Mouse (Mus musculus) embryonic facial prominence, embryonic 14.5 days (tissue): ENCODE measurements around the gene Osgepl1. TPM values are rescaled to one million over a fixed set of nuclear protein-coding genes. Genes with fewer than 3 reads are reported as not detected.

Experiments
- ATAC-seq: fragments of 200-750 bp; cut with Nextera tagmentation; 2 replicates; pipeline ENCODE4 v1.8.0; 2017; ENCODE audit warnings: low read depth, moderate number of reproducible peaks, moderate TSS enrichment
- DNase-seq: peaks from one replicate; pipeline ENCODE4 v3.0.0-alpha.2; 2015; ENCODE audit warnings: low spot score
- H3K27ac ChIP-seq: fragments of 300-500 bp; sonication (generic); replicated peaks from 2 replicates; pipeline ENCODE4 v1.5.1; 2014; ENCODE audit warnings: low read depth, mild to moderate bottlenecking, low read length, moderate library complexity
- H3K27me3 ChIP-seq: fragments of 300-500 bp; sonication (generic); replicated peaks from 2 replicates; pipeline ENCODE4 v1.6.1; 2014; ENCODE audit warnings: low read length; ENCODE audit not compliant: control insufficient read depth, insufficient read depth
- H3K36me3 ChIP-seq: fragments of 300-500 bp; sonication (generic); 2 replicates; pipeline ENCODE4 v1.6.1; 2014; ENCODE audit warnings: low read length, mixed read lengths; ENCODE audit not compliant: control insufficient read depth, insufficient read depth
- H3K4me1 ChIP-seq: fragments of 300-500 bp; sonication (generic); 2 replicates; pipeline ENCODE4 v1.6.1; 2014; ENCODE audit warnings: antibody characterized with exemption, low read length; ENCODE audit not compliant: control insufficient read depth, insufficient read depth
- H3K4me2 ChIP-seq: fragments of 300-500 bp; sonication (generic); 2 replicates; pipeline ENCODE4 v1.6.1; 2014; ENCODE audit warnings: low read depth, mild to moderate bottlenecking, low read length, moderate library complexity, mixed read lengths
- H3K4me3 ChIP-seq: fragments of 300-500 bp; sonication (generic); 2 replicates; pipeline ENCODE4 v1.5.1; 2014; ENCODE audit warnings: low read depth, mild to moderate bottlenecking, low read length
- H3K9ac ChIP-seq: fragments of 300-500 bp; sonication (generic); 2 replicates; pipeline ENCODE4 v1.6.1; 2014; ENCODE audit warnings: low read depth, mild to moderate bottlenecking, low read length, moderate library complexity, mixed read lengths
- H3K9me3 ChIP-seq: fragments of 300-500 bp; sonication (generic); 2 replicates; pipeline ENCODE4 v1.6.1; 2016; ENCODE audit warnings: low read length; ENCODE audit not compliant: control insufficient read depth
- WGBS: fragments of 180-500 bp; shearing (Covaris S2); extraction: QIAGEN DNeasy Blood & Tissue Kit; methylation state at CpG from one replicate; pipeline ENCODE4 v1.1.7; 2014; 5-methylcytosine and 5-hydroxymethylcytosine counted together
- polyA plus RNA-seq: library from polyadenylated mRNA; unstranded; fragments of >200 nt; fragmentation: Nextera tagmentation; extraction: Ambion mirVana; gene quantifications from 2 replicates; pipeline ENCODE4 v1.2.1, GENCODE M21; 2014

The Osgepl1 gene
- polyA plus RNA-seq, 1 experiment from 2014 or later = 19.2 TPM

- DNase-seq (peak; percentile 98), ATAC-seq (peak; percentile 100)
- Histone ChIP-seq H3K4me1 (peaks cover 4% of the 10 kb centered on the region; the same call in 1 of the 2 replicates), H3K36me3 (peaks cover 18% of the 10 kb centered on the region), H3K4me3 (peak within 1 kb of the TSS; percentile 82), H3K27me3 (no peaks in the 10 kb centered on the region), H3K27ac (peak within 1 kb of the TSS; percentile 81), H3K9ac (peak within 1 kb of the TSS; percentile 94), H3K9me3 (no peaks in the 10 kb centered on the region), H3K4me2 (peak within 1 kb of the TSS; percentile 58)
- under 1% methylated on average over 39 of the region's 44 CpGs for WGBS
Measured at GRCm38 (mm10) chr1:53352327-53353261, 39.2 kb downstream of the Osgepl1 start, which contains the start of the genes Asdurf, Gm28551 and Asnsd1. Gene Asdurf (minus strand): TSS chr1:53352619. Gene Gm28551 (minus strand): TSS chr1:53352667. Gene Asnsd1 (minus strand): TSS chr1:53352752.

DNA sequence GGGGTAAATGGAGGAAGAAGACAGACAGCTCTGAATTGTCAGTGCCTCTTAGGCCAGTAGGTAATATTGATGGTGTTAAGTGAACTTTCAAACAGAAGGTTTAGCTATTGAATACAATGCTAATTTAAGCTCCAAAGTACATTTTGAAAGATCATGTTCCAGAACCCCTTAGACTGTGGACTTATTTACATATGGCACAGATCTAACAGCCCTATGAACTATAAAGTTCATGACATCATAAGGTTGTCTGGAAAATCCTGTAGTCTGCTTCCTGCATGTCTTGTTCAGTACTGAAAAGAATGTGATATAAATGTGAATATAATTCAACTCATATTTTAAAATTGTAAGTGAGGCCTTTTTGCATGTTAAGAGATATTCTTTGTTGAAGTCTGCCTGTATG lies 45.6 kb downstream of the Osgepl1 start:
- Histone ChIP-seq H3K4me1 (no peaks in the 10 kb centered on the region), H3K27ac (no peak overlapping the region), H3K4me3 (no peak overlapping the region), H3K9ac (no peak overlapping the region), H3K9me3 (no peaks in the 10 kb centered on the region), H3K36me3 (no peaks in the 10 kb centered on the region), H3K4me2 (no peak overlapping the region), H3K27me3 (no peaks in the 10 kb centered on the region)
- ATAC-seq (no peak), DNase-seq (no peak)

Other genes starting within 250 kb of the Osgepl1 start
- not detected in 2 replicates for gene 1700019A02Rik, start 126.0 kb upstream of the Osgepl1 start, polyA plus RNA-seq
- gene Pms1, start 16.6 kb upstream of the Osgepl1 start, polyA plus RNA-seq = 12.7 and 16.3 TPM in 2 replicates
- 33.8 and 34.5 TPM in 2 replicates for gene Ormdl1, start 16.5 kb upstream of the Osgepl1 start, polyA plus RNA-seq
- gene Gm28778, start 16.5 kb upstream of the Osgepl1 start, polyA plus RNA-seq = 1.9 TPM in 1 of 2 replicates, not detected in the other
- 9.5 and 17.3 TPM in 2 replicates for gene Asdurf, start 39.0 kb downstream of the Osgepl1 start, polyA plus RNA-seq
- 0.26 and 0.77 TPM in 2 replicates for gene Gm28551, start 39.0 kb downstream of the Osgepl1 start, polyA plus RNA-seq
- gene Asnsd1, start 39.1 kb downstream of the Osgepl1 start, polyA plus RNA-seq = 74.9 and 86.1 TPM in 2 replicates